Mouse (Mus musculus) erythroid progenitor cell, adult 5-6 weeks (primary cell): Measurements from ENCODE around the gene Kank4. TPM values are rescaled to one million over a fixed set of nuclear protein-coding genes. Genes with fewer than 3 reads are reported as not detected.
"Not testable (repeated sequence)": the region's sequence is repeated elsewhere in the genome, so short reads cannot be mapped to it uniquely, and the experiment has no call there.

Experiments used
- ATAC-seq: replicated peaks from 2 replicates; pipeline ENCODE4 v1.8.0; 2016; ENCODE audit warnings: moderate number of reproducible peaks, mild to moderate bottlenecking, moderate TSS enrichment, inconsistent platforms; ENCODE audit not compliant: poor library complexity, low FRiP score, severe bottlenecking
- total RNA-seq, 2 experiments: library from RNA; stranded (forward) in 1 of 2; stranded (reverse) in 1 of 2; fragments of 150-400 nt in 1 of 2; fragments of 186-747, 209-891 nt in 1 of 2; gene quantifications; 2 replicates each; pipeline versions ENCODE4 v1.2.3 to v1.2.4; 2015 to 2017; ENCODE audit warnings: low replicate concordance in 2 of 2

Kank4 gene
- not detected in 2 replicates for total RNA-seq (2015; ENCODE audit: low replicate concordance)
- total RNA-seq (2017; ENCODE audit: low replicate concordance) = not detected in 2 replicates

- ATAC-seq = no peak
Measured at GRCm38 (mm10) chr4:98817184-98817911, at the start of gene Kank4. TSS of gene Kank4 (minus strand) at chr4:98817537.

GRCm38 (mm10) chr4:98865386-98866237 is 48.3 kb upstream of the Kank4 start:
- ATAC-seq = no peak

DNA sequence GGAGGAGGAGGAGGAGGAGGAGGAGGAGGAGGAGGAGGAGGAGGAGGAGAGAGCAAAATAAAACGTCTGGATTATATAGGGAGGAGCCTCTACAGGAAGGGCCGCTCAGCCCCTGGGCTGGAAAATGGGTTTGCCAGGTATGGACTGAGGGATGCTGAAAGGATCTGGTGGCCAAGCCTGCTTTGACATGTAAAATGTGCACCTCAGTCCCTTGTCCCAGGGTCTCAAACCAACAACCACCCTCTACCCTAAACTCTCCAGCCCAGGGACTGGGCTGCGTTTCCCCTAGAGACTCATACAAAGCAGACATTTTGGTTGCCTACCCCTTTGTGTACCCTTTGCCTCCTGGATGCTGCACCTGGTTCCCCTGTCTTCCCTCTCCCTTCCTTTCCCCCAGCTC is 47.2 kb upstream of the Kank4 start:
- ATAC-seq = no peak

DNA sequence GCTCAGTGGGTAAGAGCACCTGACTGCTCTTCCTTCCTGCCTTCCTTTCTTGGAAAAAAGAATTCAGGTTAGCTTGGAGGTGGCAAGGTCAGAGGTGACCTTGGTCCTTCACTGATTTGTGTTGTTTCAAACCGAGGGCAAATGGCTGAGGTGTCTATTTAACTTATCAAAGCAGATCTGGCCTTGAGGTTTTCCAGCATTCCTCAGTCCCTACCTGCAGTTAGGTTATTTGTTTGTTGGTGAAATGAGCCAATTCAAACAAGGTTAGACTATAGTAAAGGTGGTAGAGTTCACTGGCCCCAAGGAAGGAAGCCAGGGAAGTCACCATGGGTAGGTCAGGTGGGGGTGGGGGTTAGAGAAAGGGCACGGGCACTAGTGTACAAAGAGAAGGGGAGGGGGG is 46.8 kb upstream of the Kank4 start:
- no peak for ATAC-seq

DNA sequence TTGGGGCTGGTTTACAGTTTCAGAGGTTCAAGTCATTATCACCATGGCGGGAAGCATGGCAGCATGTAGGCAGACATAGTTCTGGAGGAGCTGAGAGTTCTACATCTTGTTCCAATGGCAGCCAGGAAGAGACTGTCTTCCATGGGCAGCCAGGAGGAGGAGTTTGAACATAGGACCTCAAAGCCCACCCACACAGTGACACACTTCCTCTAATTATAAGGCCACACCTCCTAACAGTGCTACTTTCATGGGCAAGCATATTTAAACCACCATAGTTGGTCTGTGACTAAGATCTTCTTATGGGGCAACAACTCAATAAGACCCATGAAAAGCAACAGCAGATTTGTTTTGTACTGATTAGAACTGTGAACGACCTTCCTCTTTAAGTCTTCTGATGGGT is 46.1 kb upstream of the Kank4 start:
- ATAC-seq = no peak

GRCm38 (mm10) chr4:98858151-98858855 is 41.0 kb upstream of the Kank4 start:
- no peak for ATAC-seq

DNA sequence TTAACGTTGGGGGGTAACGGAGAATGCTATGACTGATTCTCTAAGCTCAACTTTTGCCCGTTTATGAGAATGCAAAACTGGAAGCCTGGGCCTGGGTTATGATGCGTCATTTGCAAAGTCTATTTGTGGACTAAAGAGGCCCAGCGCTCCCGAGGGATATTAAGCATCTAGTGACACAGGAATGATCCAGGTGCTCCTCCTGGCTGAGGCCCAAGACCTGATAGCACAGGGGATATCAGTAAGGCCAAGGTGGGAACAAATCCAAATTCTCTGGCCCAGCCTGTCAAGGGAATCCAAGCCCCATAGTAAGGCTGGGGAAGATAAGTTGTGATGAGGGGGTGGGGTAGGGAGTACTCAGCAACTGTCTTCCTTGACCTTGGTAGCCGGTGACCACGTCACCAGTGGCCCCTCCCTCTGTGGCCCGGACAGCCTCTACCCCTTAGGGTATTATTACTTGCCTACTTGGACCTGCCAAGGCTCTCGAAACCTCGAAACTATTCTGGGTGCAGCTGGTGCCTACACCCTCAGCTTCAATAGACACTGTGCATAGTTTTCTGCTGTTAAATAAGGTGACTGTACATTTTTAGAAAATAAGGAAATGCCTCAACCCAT is 39.8 kb upstream of the Kank4 start:
- no peak for ATAC-seq

DNA sequence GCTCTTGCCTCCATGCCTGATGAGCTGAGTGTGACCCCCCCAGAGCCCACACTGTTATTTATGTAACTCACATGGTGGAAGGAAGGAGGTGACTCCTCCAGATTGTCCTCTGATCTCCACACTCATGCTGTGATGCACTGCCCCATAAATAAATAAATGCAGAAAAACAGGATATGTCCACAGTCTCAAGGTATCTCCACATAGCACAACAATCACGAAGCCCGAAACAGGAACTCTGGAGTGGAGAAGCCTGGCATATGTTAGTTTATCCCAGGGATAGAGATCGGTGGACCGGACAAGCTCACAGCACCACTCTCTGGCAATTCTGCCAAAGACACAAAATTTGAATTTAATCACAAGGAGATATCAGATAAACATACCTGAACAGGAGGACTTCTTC is 36.6 kb upstream of the Kank4 start:
- ATAC-seq = no peak

GRCm38 (mm10) chr4:98850485-98850884 is 33.1 kb upstream of the Kank4 start:
- not testable (repeated sequence) for ATAC-seq

- ATAC-seq = no peak
Measured at GRCm38 (mm10) chr4:98847120-98847885, 30.0 kb upstream of the Kank4 start.

- no peak for ATAC-seq
Measured at GRCm38 (mm10) chr4:98846396-98846795, 29.1 kb upstream of the Kank4 start.

GRCm38 (mm10) chr4:98845687-98846125 is 28.4 kb upstream of the Kank4 start:
- ATAC-seq = no peak

DNA sequence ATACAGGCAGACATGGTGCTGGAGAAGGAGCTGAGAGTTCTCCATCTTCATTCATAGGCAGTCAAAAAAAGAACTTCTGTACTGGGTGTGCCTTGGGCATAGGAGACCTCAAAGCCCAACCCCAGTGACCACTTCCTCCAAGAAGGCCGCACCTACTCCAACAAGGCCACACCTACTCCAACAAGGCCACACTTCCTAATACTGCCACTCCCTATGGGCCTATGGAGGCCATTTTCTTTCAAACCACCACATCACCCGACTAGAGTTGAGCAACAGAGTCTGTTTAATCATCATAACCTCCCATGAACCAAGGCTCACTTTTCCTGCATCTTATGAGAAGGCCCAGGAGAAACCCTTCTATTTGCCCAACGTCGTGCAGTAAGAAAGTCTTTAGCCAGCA is 27.9 kb upstream of the Kank4 start:
- ATAC-seq = no peak

DNA sequence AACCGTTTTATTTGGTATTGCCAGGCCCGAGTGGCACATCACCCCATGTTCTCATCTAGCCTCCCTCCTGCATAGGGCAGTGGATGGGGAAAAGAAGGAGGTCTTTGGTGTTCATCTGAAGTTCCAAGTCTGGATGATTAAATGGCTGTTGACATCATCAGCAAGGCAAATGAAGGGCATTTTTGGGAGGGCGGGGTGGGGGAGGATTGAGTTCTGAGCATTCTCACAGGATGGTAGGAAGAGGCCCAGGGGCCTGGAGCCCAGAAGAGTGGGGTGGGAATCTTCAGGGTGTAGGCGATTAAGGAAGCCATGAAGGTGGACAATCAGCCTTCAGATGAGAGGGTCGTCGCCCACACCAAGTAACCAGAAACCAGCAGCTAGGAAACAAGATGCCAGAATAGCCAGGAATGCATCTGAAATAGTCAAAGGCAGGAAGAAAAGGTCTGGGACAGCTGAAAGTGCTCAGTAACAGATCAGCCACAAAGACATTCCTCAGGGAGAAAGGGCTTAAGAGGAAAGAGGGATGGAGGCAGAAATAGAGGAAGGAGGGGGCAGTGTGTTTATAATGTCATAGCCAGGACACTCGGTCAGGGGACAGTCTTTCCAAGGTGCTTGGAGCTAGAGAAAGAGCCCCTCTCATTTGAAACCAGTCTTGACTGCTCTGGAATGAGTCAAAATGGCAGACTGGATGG is 26.7 kb upstream of the Kank4 start:
- ATAC-seq = no peak

GRCm38 (mm10) chr4:98841251-98841650 is 23.9 kb upstream of the Kank4 start:
- ATAC-seq = not testable (repeated sequence)

DNA sequence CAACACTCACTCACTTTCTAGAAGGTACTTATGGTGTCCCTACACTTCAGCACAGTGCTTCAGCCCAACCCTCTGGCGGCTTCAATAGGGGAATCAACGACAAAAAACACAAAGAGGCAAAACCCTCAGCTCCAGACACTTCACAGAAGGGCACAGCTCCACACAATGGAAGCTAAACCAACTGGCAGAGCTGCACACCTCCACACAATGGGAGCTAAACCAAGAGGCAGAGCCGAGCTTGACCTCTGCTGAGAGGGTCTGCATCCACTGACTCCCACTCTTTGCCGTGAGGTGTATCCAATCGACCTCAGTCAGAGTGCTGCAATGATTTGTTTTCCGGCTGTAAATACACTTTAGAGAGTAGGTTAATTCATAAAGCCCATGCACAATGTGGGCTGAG is 23.2 kb upstream of the Kank4 start:
- ATAC-seq = no peak

- ATAC-seq = no peak
Measured at GRCm38 (mm10) chr4:98838913-98839312, 21.6 kb upstream of the Kank4 start.

- no peak for ATAC-seq
Measured at GRCm38 (mm10) chr4:98837715-98838505, 20.6 kb upstream of the Kank4 start.
